Mouse (Mus musculus): ENCODE results near the gene Styxl1.

Gene Styxl1

DNA sequence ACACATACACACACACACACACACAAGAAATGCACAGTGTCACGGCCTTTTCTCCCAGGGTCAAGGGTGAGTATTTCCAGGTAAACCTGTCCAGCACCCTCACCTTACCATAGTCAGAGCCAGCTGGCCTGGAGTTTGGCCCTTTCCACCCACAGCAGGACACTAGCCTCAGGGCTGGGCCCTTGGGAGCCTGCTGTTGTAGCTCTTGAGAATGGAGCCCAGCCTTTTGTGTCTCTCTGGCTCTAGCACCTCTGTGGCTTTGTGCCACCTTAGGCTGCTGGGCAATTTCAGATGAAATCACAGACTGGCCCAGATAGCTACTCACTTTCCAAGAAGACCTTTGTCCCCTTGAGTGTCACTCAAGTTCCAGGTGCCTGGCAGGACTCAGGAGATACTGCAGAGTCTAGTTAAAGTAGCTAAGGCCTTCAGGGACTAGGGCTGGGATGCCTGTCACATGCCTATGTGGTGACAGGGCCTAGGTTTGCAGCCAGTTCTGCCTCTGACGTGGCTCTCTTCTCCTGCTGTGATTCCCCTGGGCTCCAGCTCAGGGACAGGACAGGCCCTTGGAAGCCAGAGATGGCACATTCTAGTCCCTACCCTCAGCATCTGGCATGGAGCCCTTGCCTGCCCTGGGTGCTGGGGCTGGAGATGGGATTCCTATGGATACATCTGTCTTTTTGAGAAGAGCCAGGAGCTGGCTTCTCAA is 51.4 kb downstream of the Styxl1 start:
- in situ Hi-C loops (cut with MboI, MseI): no loop called here

- in situ Hi-C loops (cut with MboI, MseI): no loop called here
Measured at GRCm38 (mm10) chr5:135725991-135726390, 52.2 kb downstream of the Styxl1 start.

GRCm38 (mm10) chr5:135725391-135725841 is 52.8 kb downstream of the Styxl1 start:
- in situ Hi-C loops (cut with MboI, MseI): no loop called here

DNA sequence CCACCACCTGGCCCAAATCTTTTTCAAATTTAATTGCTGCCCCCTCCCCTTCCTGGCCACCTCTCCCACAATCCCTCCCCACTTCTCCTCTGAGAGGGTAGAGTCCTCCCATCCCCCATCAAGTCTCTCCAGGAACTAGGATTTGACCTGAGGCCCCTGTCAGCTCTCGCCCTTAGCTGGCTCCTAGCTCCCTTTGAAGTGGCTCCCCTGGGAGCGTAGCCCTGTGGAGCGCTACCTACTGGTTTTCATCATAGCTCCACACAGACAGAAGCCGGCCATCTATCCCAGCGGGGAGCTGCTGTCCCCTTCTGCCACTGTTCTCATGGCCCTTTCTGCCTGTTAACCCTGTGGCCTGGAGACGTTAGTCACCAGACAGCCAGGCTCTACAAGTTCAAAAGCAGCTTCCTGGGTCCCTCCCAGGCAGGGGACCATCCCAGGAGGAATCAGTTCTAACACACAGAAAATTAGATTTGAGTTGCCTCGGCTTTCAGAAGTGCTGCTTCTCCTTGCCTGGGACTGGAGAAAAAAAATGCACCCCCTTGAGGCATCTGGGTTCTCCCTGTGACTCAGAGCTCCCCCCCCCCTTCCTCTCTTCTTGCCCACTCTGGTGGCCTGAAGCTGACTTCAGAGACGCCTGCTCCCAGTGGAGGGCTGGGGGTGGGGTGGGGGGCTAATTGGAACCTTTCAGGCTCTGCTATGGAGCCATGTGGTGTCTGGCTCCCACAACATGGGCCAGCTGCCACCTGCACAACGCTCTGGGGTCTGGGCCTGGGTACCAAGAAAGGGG is 53.5 kb downstream of the Styxl1 start:
- in situ Hi-C loops (cut with MboI, MseI): no loop called here

GRCm38 (mm10) chr5:135723165-135723751 is 54.9 kb downstream of the Styxl1 start:
- in situ Hi-C loops (cut with MboI, MseI): no loop called here

DNA sequence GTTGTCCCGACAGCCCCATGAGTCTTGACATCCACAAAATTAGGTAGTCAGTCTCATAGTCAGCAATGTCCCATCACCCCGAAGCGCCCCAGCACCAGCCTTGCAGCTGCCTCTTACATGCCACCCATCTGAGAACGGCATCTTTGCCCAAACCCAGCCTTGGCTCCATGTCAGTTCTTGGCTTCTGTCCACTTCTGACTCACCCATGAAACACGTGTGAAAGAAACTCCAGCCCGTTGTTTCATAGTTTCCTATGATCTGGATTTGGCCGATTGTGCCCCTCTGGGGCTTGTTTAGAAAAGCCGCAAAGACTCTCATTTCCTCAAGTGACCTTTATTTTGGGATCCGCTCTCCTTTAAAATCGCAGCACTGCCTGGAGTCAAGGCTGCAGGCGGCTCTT is 56.1 kb downstream of the Styxl1 start:
- in situ Hi-C loops (cut with MboI, MseI): no loop called here

GRCm38 (mm10) chr5:135721076-135721475 is 57.1 kb downstream of the Styxl1 start:
- in situ Hi-C loops (cut with MboI, MseI): no loop called here

GRCm38 (mm10) chr5:135720121-135720520 is 58.1 kb downstream of the Styxl1 start:
- in situ Hi-C loops (cut with MboI, MseI): no loop called here

GRCm38 (mm10) chr5:135719586-135720120 is 58.5 kb downstream of the Styxl1 start:
- in situ Hi-C loops (cut with MboI, MseI): no loop called here

GRCm38 (mm10) chr5:135715624-135716023 is 62.6 kb downstream of the Styxl1 start:
- in situ Hi-C loops (cut with MboI, MseI): no loop called here

DNA sequence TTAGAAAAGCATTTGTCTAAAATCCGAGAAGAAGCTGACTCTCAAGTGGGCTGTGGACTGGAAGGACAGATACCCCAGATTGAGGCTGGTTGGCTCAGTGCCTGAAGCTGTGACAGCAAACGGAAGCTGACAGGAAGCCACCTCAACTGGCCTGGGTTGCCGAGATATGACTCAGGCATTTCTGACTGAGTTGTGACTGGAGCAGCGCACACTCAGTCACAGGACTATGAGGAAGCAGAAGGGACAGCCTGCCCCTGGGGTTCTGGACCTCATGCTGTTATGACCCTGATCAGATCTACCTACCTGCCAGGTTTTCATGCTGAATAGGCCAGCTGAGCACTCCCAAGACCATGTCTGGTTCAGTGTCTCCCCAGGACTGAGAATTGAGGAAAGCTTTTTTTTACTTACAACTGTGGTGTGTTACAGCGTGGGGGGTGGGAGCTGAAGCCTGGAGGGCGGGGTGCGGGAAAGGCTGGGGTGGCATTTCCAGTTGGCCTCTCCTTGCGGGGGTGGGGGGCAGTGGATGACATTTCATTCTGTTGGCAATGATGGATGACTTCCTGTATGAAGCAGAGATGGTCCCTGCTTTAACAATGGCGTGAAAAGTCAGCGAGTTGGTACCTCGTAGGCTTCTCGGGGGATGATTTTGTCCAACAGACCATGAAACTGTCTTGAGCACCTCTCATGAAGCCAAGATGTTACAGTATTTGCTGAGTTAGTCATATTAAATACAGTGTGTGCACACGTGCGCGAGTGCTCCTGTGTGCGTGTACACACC is 64.6 kb downstream of the Styxl1 start:
- in situ Hi-C loops (cut with MboI, MseI): no loop called here

GRCm38 (mm10) chr5:135712803-135713202 is 65.4 kb downstream of the Styxl1 start:
- in situ Hi-C loops (cut with MboI, MseI): no loop called here

- in situ Hi-C loops (cut with MboI, MseI): no loop called here
Measured at GRCm38 (mm10) chr5:135711582-135712355, 66.4 kb downstream of the Styxl1 start.

DNA sequence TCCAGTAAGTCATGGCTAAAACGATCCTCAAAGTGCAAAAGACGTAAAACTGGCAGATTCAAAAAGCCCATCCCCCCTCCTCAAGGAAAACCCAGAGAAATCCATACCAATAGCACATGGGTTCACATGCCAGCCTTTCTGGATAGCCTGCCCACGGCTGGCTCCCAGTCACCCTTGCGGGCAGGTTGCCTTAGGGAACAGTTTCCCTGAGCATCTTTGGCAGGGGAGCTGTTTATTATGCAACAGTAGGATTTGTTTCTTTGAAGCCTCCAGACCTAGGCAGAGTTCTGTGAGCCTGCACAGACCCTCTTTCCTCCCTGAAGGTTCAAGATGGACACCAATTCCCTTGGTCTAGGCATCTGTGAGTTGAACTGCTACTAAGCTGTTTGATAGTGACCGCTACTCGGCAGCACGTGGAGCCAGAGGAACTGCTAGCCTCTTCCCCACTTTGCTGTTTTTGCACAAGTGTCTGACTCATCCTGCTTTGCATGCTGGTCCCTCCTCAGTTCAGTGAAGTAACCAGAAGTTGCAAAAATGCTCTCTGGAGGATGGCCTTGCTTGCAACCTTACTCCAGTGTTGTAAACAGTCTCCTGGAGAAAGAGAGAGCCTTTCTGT is 67.5 kb downstream of the Styxl1 start:
- in situ Hi-C loops (cut with MboI, MseI): no loop called here

GRCm38 (mm10) chr5:135709716-135710115 is 68.5 kb downstream of the Styxl1 start:
- in situ Hi-C loops (cut with MboI, MseI): no loop called here

DNA sequence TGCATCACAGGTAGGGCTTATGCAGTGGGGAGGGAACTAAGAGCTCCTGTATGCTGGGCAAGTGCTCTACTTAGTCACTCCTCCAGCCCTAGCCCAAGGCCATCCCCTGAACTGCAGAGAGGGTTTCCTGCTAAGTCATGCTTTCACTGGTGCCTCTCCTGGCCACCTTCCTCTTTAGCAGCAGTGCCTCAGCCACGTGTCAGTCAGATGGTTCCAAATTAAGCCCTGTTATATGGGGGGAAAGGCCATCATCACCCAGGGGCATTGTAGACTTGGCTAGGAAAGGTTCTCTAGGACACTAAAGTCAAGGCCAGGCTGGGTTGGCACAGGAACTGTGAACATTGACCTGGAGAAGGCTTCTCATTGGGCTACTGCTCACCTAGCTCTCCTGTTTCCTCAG is 70.3 kb downstream of the Styxl1 start:
- in situ Hi-C loops (cut with MboI, MseI): no loop called here

DNA sequence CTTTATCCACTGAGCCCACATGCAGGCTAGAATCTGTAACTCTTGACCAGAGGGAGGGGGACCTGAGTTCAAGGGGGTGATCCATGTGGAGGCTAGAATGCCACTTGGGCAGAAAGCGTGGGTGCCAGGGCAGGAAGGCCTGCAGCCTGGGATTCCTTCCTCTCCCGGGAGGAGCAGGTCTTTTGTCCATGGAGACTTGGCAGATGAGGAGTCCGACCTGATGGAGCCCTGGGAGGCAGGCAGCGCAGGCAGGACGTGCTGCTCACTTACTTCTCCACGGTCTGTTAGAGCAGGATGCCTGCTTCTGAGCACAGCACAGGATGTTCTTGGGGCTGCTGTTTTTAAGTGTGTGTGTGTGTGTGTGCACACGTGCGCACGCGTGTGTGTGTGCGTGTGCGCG is 71.1 kb downstream of the Styxl1 start:
- in situ Hi-C loops (cut with MboI, MseI): no loop called here

DNA sequence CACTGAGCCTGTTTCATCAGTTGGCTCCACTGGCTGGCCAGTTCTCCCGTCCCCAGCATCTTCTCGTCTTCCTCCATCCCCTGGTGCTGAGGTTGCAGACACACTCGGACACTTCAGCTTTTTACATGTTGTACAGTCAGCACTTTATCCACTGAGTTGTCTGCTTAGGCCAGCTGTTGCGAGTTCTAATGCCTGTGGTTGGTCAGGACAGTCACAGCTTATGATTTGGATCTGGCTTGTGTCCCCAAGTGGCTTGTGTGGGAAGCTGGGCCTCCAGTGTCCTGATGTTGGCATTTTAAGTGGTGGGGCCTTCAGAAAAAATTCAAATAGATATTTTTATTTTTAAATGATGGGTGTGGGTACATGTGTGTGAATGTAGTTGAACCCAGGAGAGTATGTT is 72.8 kb downstream of the Styxl1 start:
- in situ Hi-C loops (cut with MboI, MseI): no loop called here

- in situ Hi-C loops (cut with MboI, MseI): no loop called here
Measured at GRCm38 (mm10) chr5:135703431-135703830, 74.8 kb downstream of the Styxl1 start.

- in situ Hi-C loops (cut with MboI, MseI): no loop called here
Measured at GRCm38 (mm10) chr5:135702682-135703192, 75.4 kb downstream of the Styxl1 start.
